Mouse (Mus musculus) heart, embryonic 13.5 days (tissue): Measurements from ENCODE around the gene Samd14. TPM values are rescaled to one million over a fixed set of nuclear protein-coding genes. Genes with fewer than 3 reads are reported as not detected.
"Not testable (repeated sequence)": the region's sequence is repeated elsewhere in the genome, so short reads cannot be mapped to it uniquely, and the experiment has no call there.

Experiments used
- ATAC-seq: fragments of 200-750 bp; cut with Nextera tagmentation; 2 replicates; pipeline ENCODE4 v1.8.0; 2017; ENCODE audit warnings: moderate TSS enrichment; ENCODE audit not compliant: insufficient number of reproducible peaks, low FRiP score, low TSS enrichment; ENCODE audit errors: extremely low read depth
- H3K27ac ChIP-seq: fragments of 300-500 bp; sonication (generic); replicated peaks from 2 replicates; pipeline ENCODE4 v1.5.1; 2015; ENCODE audit warnings: moderate library complexity, mild to moderate bottlenecking, inconsistent platforms
- H3K27me3 ChIP-seq: fragments of 300-500 bp; sonication (generic); replicated peaks from 2 replicates; pipeline ENCODE4 v1.6.1; 2015; ENCODE audit warnings: mild to moderate bottlenecking, inconsistent platforms
- H3K36me3 ChIP-seq: fragments of 300-500 bp; sonication (generic); 2 replicates; pipeline ENCODE4 v1.6.1; 2015; ENCODE audit warnings: mild to moderate bottlenecking, inconsistent platforms
- H3K4me1 ChIP-seq: fragments of 300-500 bp; sonication (generic); 2 replicates; pipeline ENCODE4 v1.6.1; 2015; ENCODE audit warnings: inconsistent platforms
- H3K4me2 ChIP-seq: fragments of 300-500 bp; sonication (generic); 2 replicates; pipeline ENCODE4 v1.6.1; 2015; ENCODE audit warnings: inconsistent platforms, mild to moderate bottlenecking, moderate library complexity
- H3K4me3 ChIP-seq: fragments of 300-500 bp; sonication (generic); 2 replicates; pipeline ENCODE4 v1.5.1; 2015; ENCODE audit warnings: moderate library complexity, mild to moderate bottlenecking, inconsistent platforms
- H3K9ac ChIP-seq: fragments of 300-500 bp; sonication (generic); 2 replicates; pipeline ENCODE4 v1.6.1; 2015; ENCODE audit warnings: inconsistent platforms, mild to moderate bottlenecking, moderate library complexity
- H3K9me3 ChIP-seq: fragments of 300-500 bp; sonication (generic); 2 replicates; pipeline ENCODE4 v1.6.1; 2016; ENCODE audit warnings: inconsistent platforms
- WGBS: fragments of 180-500 bp; shearing (Covaris S2); methylation state at CpG from one replicate; pipeline ENCODE4 v1.1.7; 2015; ENCODE audit warnings: mixed read lengths; 5-methylcytosine and 5-hydroxymethylcytosine counted together
- polyA plus RNA-seq: library from polyadenylated mRNA; unstranded; fragments of >200 nt; fragmentation: Nextera tagmentation; extraction: Ambion mirVana; gene quantifications from 2 replicates; pipeline ENCODE4 v1.2.1, GENCODE M21; 2015

Samd14 gene
- 11.6 and 11.7 TPM in 2 replicates for polyA plus RNA-seq

GRCm38 (mm10) chr11:95009629-95010014 lies at the start of gene Samd14:
Gene Samd14, plus strand, starts transcription at chr11:95009879.
- ATAC-seq: peak; percentile 48; the same call in 1 of the 2 replicates
- under 1% methylated on average over 30 of the region's 32 CpGs for WGBS
- Histone ChIP-seq H3K4me1 (peaks cover 78% of the 10 kb centered on the region), H3K4me2 (peak within 1 kb of the TSS; percentile 93), H3K27ac (peak within 1 kb of the TSS; percentile 93), H3K9me3 (no peaks in the 10 kb centered on the region), H3K27me3 (no peaks in the 10 kb centered on the region), H3K36me3 (peaks cover 18% of the 10 kb centered on the region), H3K9ac (peak within 1 kb of the TSS; percentile 93), H3K4me3 (peak within 1 kb of the TSS; percentile 77)

- H3K4me3 ChIP-seq: no peak overlapping the region
- H3K4me1 ChIP-seq: peaks cover 23% of the 10 kb centered on the region
- H3K4me2 ChIP-seq: no peak overlapping the region
- WGBS: 63% methylated on average over 5 of the region's 5 CpGs
- no peaks in the 10 kb centered on the region for H3K36me3 ChIP-seq
- H3K27ac ChIP-seq: no peak overlapping the region
- H3K9ac ChIP-seq: no peak overlapping the region
- H3K27me3 ChIP-seq: no peaks in the 10 kb centered on the region
- H3K9me3 ChIP-seq: no peaks in the 10 kb centered on the region
- ATAC-seq: no peak
Measured at GRCm38 (mm10) chr11:94962534-94963101, 47.1 kb upstream of the Samd14 start.

- 45% methylated on average over 4 of the region's 4 CpGs for WGBS
- H3K4me3 ChIP-seq: no peak within 1 kb of the TSS
- no peak within 1 kb of the TSS for H3K4me2 ChIP-seq
- H3K36me3 ChIP-seq: no peaks in the 10 kb centered on the region
- no peak for ATAC-seq
- peaks cover 11% of the 10 kb centered on the region; the same call in 1 of the 2 replicates for H3K27me3 ChIP-seq
- H3K27ac ChIP-seq: no peak within 1 kb of the TSS
- no peaks in the 10 kb centered on the region for H3K9me3 ChIP-seq
- H3K9ac ChIP-seq: no peak within 1 kb of the TSS; the same call in 1 of the 2 replicates
- peaks cover 12% of the 10 kb centered on the region for H3K4me1 ChIP-seq
Measured at GRCm38 (mm10) chr11:94967419-94967818, 42.3 kb upstream of the Samd14 start, which contains the start of gene Hils1. Gene Hils1, plus strand, starts transcription at chr11:94967593.

GRCm38 (mm10) chr11:94968187-94968586 lies 41.5 kb upstream of the Samd14 start:
- Histone ChIP-seq H3K27me3 (peaks cover 11% of the 10 kb centered on the region; the same call in 1 of the 2 replicates), H3K4me1 (peaks cover 10% of the 10 kb centered on the region; the same call in 1 of the 2 replicates), H3K4me2 (no peak overlapping the region), H3K9ac (no peak overlapping the region; the same call in 1 of the 2 replicates), H3K4me3 (no peak overlapping the region), H3K9me3 (no peaks in the 10 kb centered on the region), H3K27ac (no peak overlapping the region), H3K36me3 (no peaks in the 10 kb centered on the region)
- WGBS: 70% methylated on average over 7 of the region's 7 CpGs
- no peak for ATAC-seq

GRCm38 (mm10) chr11:94969709-94970108 lies 40.0 kb upstream of the Samd14 start:
- H3K36me3 ChIP-seq, ATAC-seq, H3K4me2 ChIP-seq, H3K9ac ChIP-seq, H3K9me3 ChIP-seq, H3K4me3 ChIP-seq, H3K27ac ChIP-seq: not testable (repeated sequence)
- Histone ChIP-seq H3K27me3 (peaks cover 11% of the 10 kb centered on the region; the same call in 1 of the 2 replicates), H3K4me1 (peaks cover 23% of the 10 kb centered on the region; the same call in 1 of the 2 replicates)
- 88% methylated on average over 4 of the region's 4 CpGs for WGBS

GRCm38 (mm10) chr11:94970210-94970943 lies 39.3 kb upstream of the Samd14 start:
- no peak for ATAC-seq
- H3K27ac ChIP-seq: no peak overlapping the region
- H3K9me3 ChIP-seq: no peaks in the 10 kb centered on the region
- H3K4me1 ChIP-seq: peaks cover 30% of the 10 kb centered on the region
- H3K27me3 ChIP-seq: peaks cover 11% of the 10 kb centered on the region; the same call in 1 of the 2 replicates
- no peak overlapping the region for H3K4me2 ChIP-seq
- H3K36me3 ChIP-seq: no peaks in the 10 kb centered on the region
- H3K4me3 ChIP-seq: no peak overlapping the region
- WGBS: 62% methylated on average over 15 of the region's 15 CpGs
- no peak overlapping the region for H3K9ac ChIP-seq

- H3K27me3 ChIP-seq: peaks cover 11% of the 10 kb centered on the region; the same call in 1 of the 2 replicates
- H3K4me1 ChIP-seq: peaks cover 47% of the 10 kb centered on the region
- no peak for ATAC-seq
- peak overlapping the region; percentile 64 for H3K4me2 ChIP-seq
- peak overlapping the region; percentile 74 for H3K9ac ChIP-seq
- peak overlapping the region; percentile 41 for H3K4me3 ChIP-seq
- H3K36me3 ChIP-seq: no peaks in the 10 kb centered on the region
- 69% methylated on average over 16 of the region's 16 CpGs for WGBS
- H3K9me3 ChIP-seq: no peaks in the 10 kb centered on the region
- H3K27ac ChIP-seq: no peak overlapping the region
Measured at GRCm38 (mm10) chr11:94971895-94972615, 37.6 kb upstream of the Samd14 start.

GRCm38 (mm10) chr11:94972887-94973286 lies 36.8 kb upstream of the Samd14 start:
- no peaks in the 10 kb centered on the region for H3K36me3 ChIP-seq
- H3K9me3 ChIP-seq: no peaks in the 10 kb centered on the region
- H3K4me1 ChIP-seq: peaks cover 55% of the 10 kb centered on the region
- peaks cover 11% of the 10 kb centered on the region; the same call in 1 of the 2 replicates for H3K27me3 ChIP-seq
- no peak for ATAC-seq
- H3K27ac ChIP-seq: peak overlapping the region; percentile 79
- WGBS: 31% methylated on average over 5 of the region's 5 CpGs
- peak overlapping the region; percentile 74 for H3K9ac ChIP-seq
- H3K4me3 ChIP-seq: peak overlapping the region; percentile 41
- peak overlapping the region; percentile 64 for H3K4me2 ChIP-seq

- H3K4me1 ChIP-seq: peaks cover 59% of the 10 kb centered on the region
- peaks cover 11% of the 10 kb centered on the region; the same call in 1 of the 2 replicates for H3K27me3 ChIP-seq
- H3K4me3 ChIP-seq: peak overlapping the region; percentile 41
- peak; percentile 30; the same call in 1 of the 2 replicates for ATAC-seq
- no peaks in the 10 kb centered on the region for H3K36me3 ChIP-seq
- 29% methylated on average over 4 of the region's 4 CpGs for WGBS
- H3K27ac ChIP-seq: peak overlapping the region; percentile 79
- H3K9ac ChIP-seq: peak overlapping the region; percentile 74
- H3K9me3 ChIP-seq: no peaks in the 10 kb centered on the region
- H3K4me2 ChIP-seq: peak overlapping the region; percentile 64
Measured at GRCm38 (mm10) chr11:94973313-94973712, 36.4 kb upstream of the Samd14 start.

GRCm38 (mm10) chr11:94974951-94975350 lies 34.7 kb upstream of the Samd14 start:
- no peak for ATAC-seq
- no peaks in the 10 kb centered on the region for H3K9me3 ChIP-seq
- no peak overlapping the region for H3K4me2 ChIP-seq
- no peak overlapping the region for H3K9ac ChIP-seq
- no peak overlapping the region for H3K4me3 ChIP-seq
- H3K27me3 ChIP-seq: peaks cover 11% of the 10 kb centered on the region; the same call in 1 of the 2 replicates
- H3K4me1 ChIP-seq: peaks cover 73% of the 10 kb centered on the region
- no peaks in the 10 kb centered on the region for H3K36me3 ChIP-seq
- H3K27ac ChIP-seq: peak overlapping the region; percentile 73
- 19% methylated on average over 2 of the region's 2 CpGs for WGBS

- WGBS: 44% methylated on average over 5 of the region's 5 CpGs
- H3K36me3 ChIP-seq: no peaks in the 10 kb centered on the region
- no peaks in the 10 kb centered on the region for H3K9me3 ChIP-seq
- no peak within 1 kb of the TSS for H3K4me3 ChIP-seq
- H3K4me1 ChIP-seq: peaks cover 73% of the 10 kb centered on the region
- peaks cover 6% of the 10 kb centered on the region; the same call in 1 of the 2 replicates for H3K27me3 ChIP-seq
- no peak for ATAC-seq
- H3K27ac ChIP-seq: peak within 1 kb of the TSS; percentile 73
- peak within 1 kb of the TSS; percentile 16; the same call in 1 of the 2 replicates for H3K4me2 ChIP-seq
- H3K9ac ChIP-seq: peak within 1 kb of the TSS; percentile 58
Measured at GRCm38 (mm10) chr11:94976199-94976598, 33.5 kb upstream of the Samd14 start, which contains the start of gene Sgca. Gene Sgca, minus strand, starts transcription at chr11:94976327.
